Mouse (Mus musculus): ENCODE results near the gene Tspan5. TPM values are rescaled to one million over a fixed set of nuclear protein-coding genes. Genes with fewer than 3 reads are reported as not detected.
A peak's percentile ranks its signal among the peaks of the same experiment; 100 is the strongest.

Tspan5 gene
- polyA plus RNA-seq, 1 experiment from 2014 or later = 86.9 TPM

DNA sequence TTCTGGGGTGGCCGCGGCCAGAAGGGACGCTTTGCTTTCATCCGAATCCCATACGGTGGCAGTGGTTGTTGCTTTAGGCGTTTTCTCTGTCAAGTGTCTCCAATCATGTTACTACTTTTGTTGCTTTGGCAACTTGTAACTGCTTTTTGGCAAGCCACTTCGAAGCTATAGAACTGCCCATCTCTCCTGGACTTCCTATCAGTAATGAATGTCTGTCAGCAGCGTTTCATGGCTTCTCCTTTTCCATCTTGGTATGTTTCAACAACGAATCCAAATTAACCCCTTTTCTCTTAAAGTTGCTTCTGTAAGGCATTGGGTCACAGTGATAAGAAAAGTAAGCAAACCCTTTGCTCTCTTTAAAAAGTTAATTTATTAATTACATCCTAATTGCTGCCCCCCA, 7.7 kb downstream of the Tspan5 start:
- Histone ChIP-seq H3K27me3 (replicated peaks; ENCODE audit: control insufficient read depth, insufficient read depth, low read length) (no peaks in the 10 kb centered on the region), H3K4me1 (ENCODE audit: control insufficient read depth, insufficient read depth, low read depth, low read length) (peaks cover 30% of the 10 kb centered on the region), H3K9ac (ENCODE audit: low read depth, low read length) (no peak overlapping the region), H3K27ac (ENCODE audit: low read depth, low read length) (no peak overlapping the region), H3K9me3 (ENCODE audit: control insufficient read depth, low read length) (no peaks in the 10 kb centered on the region), H3K4me2 (ENCODE audit: low read length) (no peak overlapping the region), H3K36me3 (ENCODE audit: control insufficient read depth, insufficient read depth, low read length) (no peaks in the 10 kb centered on the region), H3K4me3 (ENCODE audit: low read length) (no peak overlapping the region)
- 81% methylated on average over 9 of the region's 9 CpGs for WGBS
- ATAC-seq = no peak

DNA sequence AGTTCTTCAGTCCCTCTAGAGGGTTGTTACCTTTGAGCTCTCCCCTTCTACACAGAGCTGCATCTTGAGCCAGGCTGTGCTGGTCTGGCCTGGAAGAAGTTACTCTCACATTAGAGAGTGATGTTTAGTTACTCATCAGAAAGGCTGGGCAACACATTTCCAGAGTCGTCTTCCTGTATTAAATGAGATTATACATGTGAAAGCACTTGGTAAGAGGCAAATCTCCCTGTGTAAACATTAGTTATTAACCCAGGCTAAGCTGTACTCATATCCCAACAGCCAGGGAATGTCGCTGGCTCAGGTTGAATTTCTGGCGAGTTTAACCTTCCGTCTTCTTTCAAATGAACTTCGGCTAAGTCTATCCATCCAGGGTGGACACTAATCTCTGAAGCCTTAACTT, 9.3 kb downstream of the Tspan5 start:
- Histone ChIP-seq H3K9me3 (ENCODE audit: control insufficient read depth, low read length) (no peaks in the 10 kb centered on the region), H3K36me3 (ENCODE audit: control insufficient read depth, insufficient read depth, low read length) (no peaks in the 10 kb centered on the region), H3K9ac (ENCODE audit: low read depth, low read length) (no peak overlapping the region), H3K4me3 (ENCODE audit: low read length) (no peak overlapping the region), H3K27me3 (replicated peaks; ENCODE audit: control insufficient read depth, insufficient read depth, low read length) (no peaks in the 10 kb centered on the region), H3K4me1 (ENCODE audit: control insufficient read depth, insufficient read depth, low read depth, low read length) (peaks cover 16% of the 10 kb centered on the region), H3K27ac (ENCODE audit: low read depth, low read length) (no peak overlapping the region), H3K4me2 (ENCODE audit: low read length) (no peak overlapping the region)
- ATAC-seq = no peak
- WGBS = 94% methylated on average over 5 of the region's 5 CpGs

DNA sequence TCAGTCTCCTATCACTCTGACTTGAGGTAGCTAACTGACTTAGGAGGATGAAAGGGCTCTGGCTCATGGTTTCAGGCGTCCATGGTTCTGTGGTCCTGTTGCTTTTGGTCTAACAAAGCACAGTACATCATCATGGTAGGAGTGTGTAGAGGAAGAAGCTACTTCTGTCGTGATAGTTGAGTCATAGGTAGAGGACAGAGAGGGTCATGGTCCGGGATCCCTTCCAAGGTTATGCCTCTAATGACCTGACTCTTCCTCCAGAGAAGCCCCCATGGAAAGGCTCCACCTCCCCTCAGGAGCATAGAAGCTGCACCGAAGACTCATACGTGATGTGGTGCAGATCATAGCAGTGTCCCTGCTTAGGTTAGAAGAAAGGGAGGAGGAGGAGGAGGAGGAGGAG, 10.1 kb downstream of the Tspan5 start:
- Histone ChIP-seq H3K4me2 (ENCODE audit: low read length) (no peak overlapping the region), H3K27ac (ENCODE audit: low read depth, low read length) (no peak overlapping the region), H3K9me3 (ENCODE audit: control insufficient read depth, low read length) (no peaks in the 10 kb centered on the region), H3K4me1 (ENCODE audit: control insufficient read depth, insufficient read depth, low read depth, low read length) (peaks cover 13% of the 10 kb centered on the region), H3K27me3 (replicated peaks; ENCODE audit: control insufficient read depth, insufficient read depth, low read length) (no peaks in the 10 kb centered on the region), H3K36me3 (ENCODE audit: control insufficient read depth, insufficient read depth, low read length) (no peaks in the 10 kb centered on the region), H3K9ac (ENCODE audit: low read depth, low read length) (no peak overlapping the region), H3K4me3 (ENCODE audit: low read length) (no peak overlapping the region)
- 86% methylated on average over 5 of the region's 5 CpGs for WGBS
- ATAC-seq = no peak

DNA sequence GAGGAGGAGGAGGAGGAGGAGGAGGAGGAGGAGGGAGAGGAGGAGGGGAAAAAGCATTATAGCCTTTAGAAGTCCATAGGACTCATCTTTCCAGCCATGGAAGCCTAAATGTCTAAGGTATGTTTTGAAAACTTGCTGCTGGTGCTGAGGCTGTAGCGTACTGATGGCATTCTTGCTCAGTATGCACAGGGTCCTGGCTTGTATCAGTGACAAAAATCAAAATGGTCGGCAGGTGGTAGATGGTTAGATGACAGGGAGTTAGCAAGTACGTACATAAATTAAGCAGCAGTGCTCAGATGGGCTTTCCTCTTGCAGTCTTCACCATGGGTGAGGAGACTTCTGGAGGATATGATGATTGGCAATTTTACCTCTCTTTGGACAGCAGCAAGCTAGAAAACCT, 10.8 kb downstream of the Tspan5 start:
- no peaks in the 10 kb centered on the region for H3K36me3 ChIP-seq (ENCODE audit: control insufficient read depth, insufficient read depth, low read length)
- H3K27ac ChIP-seq (ENCODE audit: low read depth, low read length) = no peak overlapping the region
- no peak for ATAC-seq
- H3K4me3 ChIP-seq (ENCODE audit: low read length) = no peak overlapping the region
- WGBS = 42% methylated on average over 3 of the region's 3 CpGs
- H3K9me3 ChIP-seq (ENCODE audit: control insufficient read depth, low read length) = no peaks in the 10 kb centered on the region
- peaks cover 13% of the 10 kb centered on the region for H3K4me1 ChIP-seq (ENCODE audit: control insufficient read depth, insufficient read depth, low read depth, low read length)
- no peak overlapping the region for H3K9ac ChIP-seq (ENCODE audit: low read depth, low read length)
- H3K27me3 ChIP-seq (replicated peaks; ENCODE audit: control insufficient read depth, insufficient read depth, low read length) = no peaks in the 10 kb centered on the region
- H3K4me2 ChIP-seq (ENCODE audit: low read length) = no peak overlapping the region

DNA sequence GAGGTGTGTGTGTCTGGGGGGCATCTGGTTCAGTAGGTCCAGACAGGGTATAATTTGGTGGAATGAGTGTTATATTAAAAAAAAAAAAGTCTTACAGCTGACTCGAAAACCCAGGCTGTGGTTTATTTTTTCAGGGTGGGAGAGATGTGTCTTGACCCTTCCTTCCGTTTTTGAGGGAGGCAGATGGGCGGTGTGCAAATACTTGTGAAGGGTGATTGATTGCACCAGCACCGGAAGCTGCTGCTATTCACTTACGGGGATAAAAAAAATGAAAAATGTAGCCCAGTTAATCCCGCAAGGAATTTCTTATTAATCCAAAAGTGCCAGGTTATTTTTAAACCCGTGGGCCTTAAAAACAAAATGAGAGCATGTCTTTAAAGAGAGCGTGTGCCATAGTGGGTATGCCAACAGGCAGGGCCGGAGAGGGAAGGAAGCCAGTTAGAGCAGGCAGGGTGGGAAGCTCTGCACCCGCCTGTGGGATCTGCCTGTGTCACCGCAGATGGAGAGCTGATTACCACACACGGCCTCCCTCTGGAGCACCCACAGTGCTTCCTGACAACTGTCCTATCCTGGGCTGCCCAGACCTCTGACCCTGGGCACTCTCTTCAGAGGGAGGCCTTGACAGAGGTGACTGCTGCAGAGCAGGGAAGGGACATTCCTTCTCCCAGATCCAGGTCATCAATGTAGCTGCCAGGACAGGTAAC, 11.3 kb downstream of the Tspan5 start:
- Histone ChIP-seq H3K9me3 (ENCODE audit: control insufficient read depth, low read length) (no peaks in the 10 kb centered on the region), H3K27me3 (replicated peaks; ENCODE audit: control insufficient read depth, insufficient read depth, low read length) (no peaks in the 10 kb centered on the region), H3K36me3 (ENCODE audit: control insufficient read depth, insufficient read depth, low read length) (no peaks in the 10 kb centered on the region), H3K27ac (ENCODE audit: low read depth, low read length) (no peak overlapping the region; the same call in 1 of the 2 replicates), H3K4me3 (ENCODE audit: low read length) (no peak overlapping the region), H3K4me2 (ENCODE audit: low read length) (0 out of 2 replicates have a peak overlapping the region, but pooled peaks have one; percentile 2), H3K9ac (ENCODE audit: low read depth, low read length) (no peak overlapping the region), H3K4me1 (ENCODE audit: control insufficient read depth, insufficient read depth, low read depth, low read length) (peaks cover 13% of the 10 kb centered on the region)
- ATAC-seq = 0 out of 2 replicates have a peak, but pooled peaks have one; percentile 50
- 30% methylated on average over 12 of the region's 12 CpGs for WGBS

DNA sequence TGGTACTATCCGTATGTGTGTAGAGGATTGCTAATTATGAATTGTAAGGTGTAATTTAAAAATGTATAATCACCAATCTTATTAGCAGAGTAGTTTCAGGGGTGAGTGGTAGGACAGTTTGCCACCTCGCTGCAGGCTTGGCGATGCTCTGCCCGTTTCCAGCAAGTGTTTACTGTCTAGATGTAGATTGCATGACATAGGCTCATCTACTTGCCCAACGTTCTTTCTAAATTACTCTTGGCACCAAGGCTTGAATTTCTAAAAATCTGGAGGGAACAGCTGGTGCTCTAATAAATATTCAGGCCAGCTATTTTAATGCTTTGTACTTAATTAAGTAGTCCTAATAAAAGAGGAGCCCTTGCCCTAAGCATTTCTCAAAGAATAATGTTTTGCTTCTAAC, 12.3 kb downstream of the Tspan5 start:
- Histone ChIP-seq H3K27me3 (replicated peaks; ENCODE audit: control insufficient read depth, insufficient read depth, low read length) (no peaks in the 10 kb centered on the region), H3K36me3 (ENCODE audit: control insufficient read depth, insufficient read depth, low read length) (no peaks in the 10 kb centered on the region), H3K4me1 (ENCODE audit: control insufficient read depth, insufficient read depth, low read depth, low read length) (peaks cover 20% of the 10 kb centered on the region), H3K9me3 (ENCODE audit: control insufficient read depth, low read length) (no peaks in the 10 kb centered on the region), H3K4me2 (ENCODE audit: low read length) (no peak overlapping the region), H3K27ac (ENCODE audit: low read depth, low read length) (no peak overlapping the region), H3K9ac (ENCODE audit: low read depth, low read length) (no peak overlapping the region), H3K4me3 (ENCODE audit: low read length) (no peak overlapping the region)
- 37% methylated on average over 5 of the region's 5 CpGs for WGBS
- ATAC-seq = no peak

DNA sequence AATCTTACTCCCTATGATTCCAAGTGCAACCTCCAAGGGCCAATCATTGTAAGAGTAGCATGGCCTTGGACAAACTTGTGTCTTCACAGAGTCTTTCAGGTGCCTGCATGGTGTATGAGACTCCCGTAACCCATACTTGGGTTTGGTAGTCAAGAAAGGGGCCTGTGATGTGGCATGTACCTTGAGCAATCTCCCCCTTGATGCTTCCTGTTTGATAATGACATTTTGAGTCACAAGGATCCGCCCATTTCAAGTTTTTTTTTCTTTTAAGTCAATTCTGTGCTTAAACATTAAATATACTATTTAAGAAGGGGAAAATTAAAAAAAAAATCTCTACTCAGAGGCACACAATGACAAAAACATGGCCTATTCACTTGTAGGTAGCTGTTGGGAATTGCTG, 15.3 kb downstream of the Tspan5 start:
- WGBS = 100% methylated on average over 2 of the region's 2 CpGs
- no peak for ATAC-seq
- Histone ChIP-seq H3K27ac (ENCODE audit: low read depth, low read length) (no peak overlapping the region), H3K4me1 (ENCODE audit: control insufficient read depth, insufficient read depth, low read depth, low read length) (peaks cover 36% of the 10 kb centered on the region), H3K27me3 (replicated peaks; ENCODE audit: control insufficient read depth, insufficient read depth, low read length) (no peaks in the 10 kb centered on the region), H3K4me3 (ENCODE audit: low read length) (no peak overlapping the region), H3K9ac (ENCODE audit: low read depth, low read length) (no peak overlapping the region), H3K36me3 (ENCODE audit: control insufficient read depth, insufficient read depth, low read length) (no peaks in the 10 kb centered on the region), H3K9me3 (ENCODE audit: control insufficient read depth, low read length) (no peaks in the 10 kb centered on the region), H3K4me2 (ENCODE audit: low read length) (no peak overlapping the region)

DNA sequence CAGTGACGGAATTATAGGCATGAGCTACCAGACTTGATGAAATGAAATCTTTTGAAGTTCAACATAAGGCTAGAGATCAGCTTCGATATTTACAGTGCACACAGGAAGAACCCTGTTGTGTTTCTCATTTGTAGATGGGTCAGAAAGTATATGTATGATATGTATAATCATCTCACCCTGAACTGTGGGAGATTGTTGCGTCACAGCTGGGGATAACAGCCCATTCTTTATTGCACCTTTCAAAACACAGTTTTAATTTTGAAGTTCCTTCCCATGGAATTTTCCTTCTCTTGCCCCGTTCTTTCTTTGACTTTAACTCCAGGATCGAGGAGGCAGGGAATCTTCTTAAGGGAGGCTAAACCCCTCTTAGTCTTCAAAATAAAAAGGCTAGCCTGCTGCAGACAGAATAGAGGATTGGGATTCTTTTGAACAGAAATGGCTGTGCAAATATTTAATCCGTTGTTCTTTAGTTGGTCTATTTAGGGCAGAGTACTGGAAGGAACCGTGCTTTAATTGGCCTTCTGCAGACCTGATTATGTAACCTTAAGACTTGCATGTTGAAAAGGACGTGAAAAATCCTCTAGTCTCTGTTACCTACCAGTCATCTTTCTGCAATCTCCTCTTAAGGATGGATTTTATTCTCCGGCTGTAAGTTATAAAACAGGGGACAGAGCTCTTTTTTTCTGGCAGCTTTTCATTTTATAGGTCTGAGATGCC, 18.1 kb downstream of the Tspan5 start:
- Histone ChIP-seq H3K36me3 (ENCODE audit: control insufficient read depth, insufficient read depth, low read length) (no peaks in the 10 kb centered on the region), H3K27ac (ENCODE audit: low read depth, low read length) (peak overlapping the region; percentile 29; the same call in 1 of the 2 replicates), H3K4me2 (ENCODE audit: low read length) (no peak overlapping the region; the same call in 1 of the 2 replicates), H3K9ac (ENCODE audit: low read depth, low read length) (peak overlapping the region; percentile 6; the same call in 1 of the 2 replicates), H3K4me1 (ENCODE audit: control insufficient read depth, insufficient read depth, low read depth, low read length) (peaks cover 24% of the 10 kb centered on the region), H3K27me3 (replicated peaks; ENCODE audit: control insufficient read depth, insufficient read depth, low read length) (no peaks in the 10 kb centered on the region), H3K9me3 (ENCODE audit: control insufficient read depth, low read length) (no peaks in the 10 kb centered on the region), H3K4me3 (ENCODE audit: low read length) (no peak overlapping the region)
- ATAC-seq = no peak
- WGBS = 56% methylated on average over 9 of the region's 9 CpGs

DNA sequence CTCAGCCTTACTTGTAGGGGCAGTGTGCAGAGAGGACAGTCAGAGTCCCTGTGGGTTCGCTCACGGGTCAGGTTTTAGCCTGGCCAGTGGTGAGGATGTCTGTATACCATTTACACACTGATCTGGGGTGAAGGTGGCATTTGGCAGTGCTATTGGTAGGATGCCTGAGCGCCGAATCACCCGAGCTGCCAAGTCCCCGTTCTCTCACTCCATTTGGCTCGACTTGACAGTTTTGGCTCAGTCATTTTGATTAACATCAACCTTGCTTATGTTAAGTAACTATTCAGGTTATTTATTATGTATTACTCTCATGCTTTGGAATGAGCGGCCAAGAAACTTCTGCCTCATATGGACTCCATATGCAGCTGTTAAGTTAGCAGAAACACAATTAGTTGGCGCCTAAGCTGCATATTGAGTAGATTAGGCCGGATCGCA, 18.7 kb downstream of the Tspan5 start:
- Histone ChIP-seq H3K4me3 (ENCODE audit: low read length) (no peak overlapping the region), H3K27me3 (replicated peaks; ENCODE audit: control insufficient read depth, insufficient read depth, low read length) (no peaks in the 10 kb centered on the region), H3K36me3 (ENCODE audit: control insufficient read depth, insufficient read depth, low read length) (no peaks in the 10 kb centered on the region), H3K4me2 (ENCODE audit: low read length) (no peak overlapping the region; the same call in 1 of the 2 replicates), H3K9ac (ENCODE audit: low read depth, low read length) (peak overlapping the region; percentile 6; the same call in 1 of the 2 replicates), H3K4me1 (ENCODE audit: control insufficient read depth, insufficient read depth, low read depth, low read length) (peaks cover 24% of the 10 kb centered on the region), H3K27ac (ENCODE audit: low read depth, low read length) (peak overlapping the region; percentile 29; the same call in 1 of the 2 replicates), H3K9me3 (ENCODE audit: control insufficient read depth, low read length) (no peaks in the 10 kb centered on the region)
- 0 out of 2 replicates have a peak, but pooled peaks have one; percentile 24 for ATAC-seq
- 63% methylated on average over 11 of the region's 11 CpGs for WGBS
